Mouse (Mus musculus) forebrain, embryonic 14.5 days (tissue): ENCODE measurements around the gene Ubald1. TPM values are rescaled to one million over a fixed set of nuclear protein-coding genes. Genes with fewer than 3 reads are reported as not detected.

ENCODE experiments used
- ATAC-seq: fragments of 200-750 bp; cut with Nextera tagmentation; 2 replicates; pipeline ENCODE4 v1.8.0; 2017; ENCODE audit warnings: mild to moderate bottlenecking, moderate library complexity
- DNase-seq: peaks from one replicate; pipeline ENCODE4 v3.0.0-alpha.2; 2015; ENCODE audit warnings: low spot score
- H3K27ac ChIP-seq: fragments of 300-500 bp; sonication (generic); 2 replicates; pipeline ENCODE4 v1.5.1; 2014; ENCODE audit warnings: low read depth, mild to moderate bottlenecking, control low read depth, low read length, moderate library complexity
- H3K27me3 ChIP-seq: fragments of 300-500 bp; sonication (generic); replicated peaks from 2 replicates; pipeline ENCODE4 v1.6.1; 2014; ENCODE audit warnings: low read length, control low read depth, mixed read lengths; ENCODE audit not compliant: control insufficient read depth, insufficient read depth
- H3K36me3 ChIP-seq: fragments of 300-500 bp; sonication (generic); 2 replicates; pipeline ENCODE4 v1.6.1; 2014; ENCODE audit warnings: low read length, control low read depth; ENCODE audit not compliant: control insufficient read depth, insufficient read depth
- H3K4me1 ChIP-seq: fragments of 300-500 bp; sonication (generic); 2 replicates; pipeline ENCODE4 v1.6.1; 2014; ENCODE audit warnings: antibody characterized with exemption, low read length, control low read depth; ENCODE audit not compliant: control insufficient read depth, insufficient read depth
- H3K4me2 ChIP-seq: fragments of 300-500 bp; sonication (generic); 2 replicates; pipeline ENCODE4 v1.6.1; 2014; ENCODE audit warnings: mild to moderate bottlenecking, control low read depth, low read length
- H3K4me3 ChIP-seq: fragments of 300-500 bp; sonication (generic); 2 replicates; pipeline ENCODE4 v1.5.1; 2014; ENCODE audit warnings: low read depth, low read length, control low read depth
- H3K9ac ChIP-seq: fragments of 300-500 bp; sonication (generic); 2 replicates; pipeline ENCODE4 v1.6.1; 2014; ENCODE audit warnings: mild to moderate bottlenecking, low read length, control low read depth, moderate library complexity
- H3K9me3 ChIP-seq: fragments of 300-500 bp; sonication (generic); replicated peaks from 2 replicates; pipeline ENCODE4 v1.6.1; 2016; ENCODE audit warnings: low read length, control low read depth, mixed read lengths; ENCODE audit not compliant: control insufficient read depth
- WGBS: fragments of 180-500 bp; shearing (Covaris S2); extraction: QIAGEN DNeasy Blood & Tissue Kit; methylation state at CpG from one replicate; pipeline ENCODE4 v1.1.7; 2014; 5-methylcytosine and 5-hydroxymethylcytosine counted together
- polyA plus RNA-seq: library from polyadenylated mRNA; unstranded; fragments of >200 nt; fragmentation: Nextera tagmentation; extraction: Ambion mirVana; gene quantifications from 2 replicates; pipeline ENCODE4 v1.2.1, GENCODE M21; 2014

The Ubald1 gene
- polyA plus RNA-seq, 1 experiment from 2014 or later, result 37.9 TPM

- no peak overlapping the region for H3K9ac ChIP-seq
- no peak overlapping the region for H3K4me2 ChIP-seq
- ATAC-seq, result no peak
- no peaks in the 10 kb centered on the region for H3K27me3 ChIP-seq
- no peak overlapping the region for H3K27ac ChIP-seq
- no peaks in the 10 kb centered on the region for H3K9me3 ChIP-seq
- H3K36me3 ChIP-seq, result 0 out of 2 replicates have a peak, but pooled peaks cover 3% of the 10 kb centered on the region
- H3K4me3 ChIP-seq, result no peak overlapping the region
- 86% methylated on average over 7 of the region's 7 CpGs for WGBS
- no peak for DNase-seq
- H3K4me1 ChIP-seq, result no peaks in the 10 kb centered on the region
These were observed 14.2 kb upstream of the Ubald1 start for GRCm38 (mm10) chr16:4894201-4894908.

DNA sequence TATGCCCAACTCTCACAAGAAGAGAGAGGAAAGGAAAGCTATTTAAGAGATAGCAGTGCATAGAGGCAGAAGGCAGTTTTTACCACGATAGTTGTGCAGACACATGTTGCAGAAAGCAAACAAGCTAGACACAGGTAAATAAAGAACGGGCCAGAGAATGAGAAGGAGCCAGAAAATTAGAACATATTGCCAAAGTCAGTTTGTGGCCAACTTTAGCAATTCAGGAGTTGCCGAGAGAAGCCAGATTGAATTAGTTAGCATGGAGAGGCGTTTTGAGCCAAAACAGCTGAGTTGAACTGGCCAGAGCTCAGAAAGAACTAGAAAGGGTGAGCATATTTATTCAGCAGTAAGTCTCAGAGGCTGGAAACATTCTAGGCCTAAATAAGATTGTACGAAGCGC lies 12.1 kb upstream of the Ubald1 start:
- 86% methylated on average over 6 of the region's 6 CpGs for WGBS
- no peak for ATAC-seq
- H3K36me3 ChIP-seq, result 0 out of 2 replicates have a peak, but pooled peaks cover 3% of the 10 kb centered on the region

DNA sequence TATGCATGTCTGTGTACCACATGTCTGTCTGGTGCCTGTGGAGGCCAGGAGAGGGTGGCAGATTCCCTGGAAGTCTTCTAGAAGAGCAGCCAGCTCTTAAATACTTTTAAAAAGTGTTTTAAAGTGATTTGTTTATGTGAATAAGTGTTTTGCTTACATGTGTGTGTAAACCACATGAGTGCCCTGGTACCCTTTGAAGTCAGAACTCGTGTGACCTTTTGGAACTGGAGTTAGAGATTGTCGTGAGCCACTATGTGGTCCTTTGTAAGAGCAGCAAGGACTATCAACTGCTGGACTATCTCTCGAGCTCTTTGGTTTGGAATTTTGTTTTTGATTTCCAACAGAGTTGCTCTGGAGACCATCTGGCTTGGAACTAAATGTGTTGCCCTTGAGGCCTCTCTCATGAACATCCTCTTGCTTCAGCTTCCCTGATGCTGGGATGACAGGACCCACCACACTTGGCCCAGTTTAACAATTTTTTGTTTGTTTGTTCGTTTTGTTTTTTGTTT lies 10.1 kb upstream of the Ubald1 start:
- Histone ChIP-seq H3K4me3 (no peak overlapping the region), H3K9me3 (no peaks in the 10 kb centered on the region), H3K4me1 (peaks cover 13% of the 10 kb centered on the region; the same call in 1 of the 2 replicates), H3K27ac (no peak overlapping the region), H3K4me2 (no peak overlapping the region), H3K27me3 (no peaks in the 10 kb centered on the region), H3K9ac (no peak overlapping the region), H3K36me3 (0 out of 2 replicates have a peak, but pooled peaks cover 3% of the 10 kb centered on the region)
- 82% methylated on average over 4 of the region's 4 CpGs for WGBS
- DNase-seq (no peak), ATAC-seq (no peak)

More for the DNA sequence above, 12.1 kb upstream of the Ubald1 start:
- no peak overlapping the region for H3K4me2 ChIP-seq
- no peak overlapping the region for H3K4me3 ChIP-seq
- no peak for DNase-seq
- H3K9ac ChIP-seq, result no peak overlapping the region
- no peaks in the 10 kb centered on the region for H3K9me3 ChIP-seq
- no peaks in the 10 kb centered on the region for H3K27me3 ChIP-seq
- H3K27ac ChIP-seq, result no peak overlapping the region
- H3K4me1 ChIP-seq, result peaks cover 10% of the 10 kb centered on the region; the same call in 1 of the 2 replicates

DNA sequence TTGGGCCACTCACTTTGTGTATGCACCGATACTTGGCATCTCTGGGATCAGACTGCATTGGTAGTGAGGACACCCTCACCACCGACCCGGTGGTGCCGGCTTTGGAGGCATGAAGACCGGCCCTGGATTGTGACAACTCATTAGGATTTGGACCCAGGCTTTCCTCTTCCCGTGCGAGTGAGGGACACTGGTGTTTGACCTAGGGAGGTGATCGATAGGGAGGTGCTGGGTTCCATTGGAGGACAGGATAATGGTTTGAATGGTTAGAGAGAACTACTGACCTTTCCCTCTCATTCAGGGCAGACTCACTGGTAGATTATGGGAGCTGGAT lies 6.5 kb upstream of the Ubald1 start:
- peak overlapping the region; percentile 53; the same call in 1 of the 2 replicates for H3K27ac ChIP-seq
- peaks cover 14% of the 10 kb centered on the region for H3K4me1 ChIP-seq
- ATAC-seq (no peak), DNase-seq (no peak)
- H3K9me3 ChIP-seq, result no peaks in the 10 kb centered on the region
- H3K36me3 ChIP-seq, result no peaks in the 10 kb centered on the region
- H3K9ac ChIP-seq, result peak overlapping the region; percentile 93
- H3K4me2 ChIP-seq, result peak overlapping the region; percentile 78
- peak overlapping the region; percentile 93 for H3K4me3 ChIP-seq
- 0% methylated on average over 8 of the region's 8 CpGs for WGBS
- H3K27me3 ChIP-seq, result no peaks in the 10 kb centered on the region

DNA sequence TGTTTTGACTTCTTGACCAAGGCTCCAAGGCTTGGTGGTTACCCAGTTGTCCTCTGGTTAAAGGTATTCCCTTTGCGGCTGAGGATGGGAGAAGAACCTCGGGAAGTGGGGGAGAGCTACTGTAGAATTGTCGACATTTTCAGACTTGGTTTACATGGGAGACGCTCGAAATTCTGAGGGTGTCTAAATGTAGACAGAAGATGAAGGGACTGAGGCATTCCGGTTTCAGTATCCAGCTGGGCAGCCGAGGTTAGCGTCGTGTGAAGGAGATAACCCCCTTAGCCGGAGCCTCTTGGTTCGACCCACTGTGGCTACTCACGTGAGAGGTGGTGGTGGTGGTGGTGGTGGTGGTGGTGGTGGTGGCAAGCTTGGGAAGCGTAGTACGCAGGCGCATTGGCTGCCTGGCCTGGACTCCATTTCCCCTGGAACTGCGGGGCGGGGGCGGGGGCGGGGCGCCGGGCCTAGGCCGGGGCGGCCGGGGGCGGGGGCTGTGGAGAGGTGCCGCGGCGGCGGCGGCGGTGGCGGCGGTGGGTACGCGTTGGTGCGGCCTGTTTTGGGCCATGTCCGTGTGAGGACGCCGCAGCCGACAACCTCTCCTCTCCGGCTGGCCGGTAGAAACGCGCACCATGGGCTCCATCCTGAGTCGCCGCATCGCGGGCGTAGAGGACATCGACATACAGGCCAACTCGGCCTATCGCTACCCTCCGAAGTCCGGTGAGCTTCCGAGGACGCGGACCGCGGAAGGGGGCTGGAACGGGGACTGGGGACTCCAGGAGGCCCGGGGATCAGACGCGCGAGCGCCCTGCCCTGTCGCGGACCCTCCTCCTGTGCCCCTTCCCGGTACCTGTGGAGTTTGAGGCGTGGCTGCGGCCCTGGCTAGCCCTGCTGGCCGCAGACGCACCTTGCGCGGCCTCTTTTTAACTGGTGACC lies 5.9 kb upstream of the Ubald1 start, which contains the start of gene Mgrn1:
Gene Mgrn1, plus strand, starts transcription at position 490 of the 930 bp plus-strand sequence.
- H3K27ac ChIP-seq, result peak within 1 kb of the TSS; percentile 53
- H3K4me2 ChIP-seq, result peak within 1 kb of the TSS; percentile 78
- peak within 1 kb of the TSS; percentile 93 for H3K9ac ChIP-seq
- WGBS, result under 1% methylated on average over 69 of the region's 74 CpGs
- peaks cover 20% of the 10 kb centered on the region for H3K4me1 ChIP-seq
- DNase-seq (peak; percentile 96), ATAC-seq (peak; percentile 90)
- no peaks in the 10 kb centered on the region for H3K27me3 ChIP-seq
- H3K4me3 ChIP-seq, result peak within 1 kb of the TSS; percentile 93
- no peaks in the 10 kb centered on the region for H3K36me3 ChIP-seq
- H3K9me3 ChIP-seq, result no peaks in the 10 kb centered on the region

DNA sequence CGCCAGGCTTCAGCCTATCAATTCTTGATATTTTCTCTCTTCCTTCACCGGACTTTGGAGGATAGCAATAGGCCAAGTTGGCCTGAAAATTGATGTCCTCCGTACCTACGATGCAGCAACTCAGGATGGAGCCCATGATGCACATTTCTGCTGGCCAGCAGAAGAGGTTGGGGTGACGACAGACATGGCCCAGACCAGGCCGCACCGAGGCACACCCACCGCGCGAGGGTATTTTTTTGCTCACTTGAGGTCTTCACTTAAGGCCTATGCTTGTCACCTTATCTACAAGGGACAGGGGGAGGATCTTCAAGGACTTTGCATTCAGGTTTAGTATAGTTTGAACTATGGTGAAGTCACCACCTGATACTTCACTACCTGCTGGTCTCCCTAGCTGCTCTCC lies 4.8 kb upstream of the Ubald1 start:
- 96% methylated on average over 10 of the region's 10 CpGs for WGBS
- peaks cover 22% of the 10 kb centered on the region for H3K4me1 ChIP-seq
- no peak overlapping the region for H3K4me3 ChIP-seq
- 0 out of 2 replicates have a peak overlapping the region, but pooled peaks have one; percentile 53 for H3K27ac ChIP-seq
- no peak for DNase-seq
- H3K9ac ChIP-seq, result 0 out of 2 replicates have a peak overlapping the region, but pooled peaks have one; percentile 93
- H3K9me3 ChIP-seq, result no peaks in the 10 kb centered on the region
- no peak for ATAC-seq
- peak overlapping the region; percentile 78 for H3K4me2 ChIP-seq
- H3K27me3 ChIP-seq, result no peaks in the 10 kb centered on the region
- H3K36me3 ChIP-seq, result no peaks in the 10 kb centered on the region

DNA sequence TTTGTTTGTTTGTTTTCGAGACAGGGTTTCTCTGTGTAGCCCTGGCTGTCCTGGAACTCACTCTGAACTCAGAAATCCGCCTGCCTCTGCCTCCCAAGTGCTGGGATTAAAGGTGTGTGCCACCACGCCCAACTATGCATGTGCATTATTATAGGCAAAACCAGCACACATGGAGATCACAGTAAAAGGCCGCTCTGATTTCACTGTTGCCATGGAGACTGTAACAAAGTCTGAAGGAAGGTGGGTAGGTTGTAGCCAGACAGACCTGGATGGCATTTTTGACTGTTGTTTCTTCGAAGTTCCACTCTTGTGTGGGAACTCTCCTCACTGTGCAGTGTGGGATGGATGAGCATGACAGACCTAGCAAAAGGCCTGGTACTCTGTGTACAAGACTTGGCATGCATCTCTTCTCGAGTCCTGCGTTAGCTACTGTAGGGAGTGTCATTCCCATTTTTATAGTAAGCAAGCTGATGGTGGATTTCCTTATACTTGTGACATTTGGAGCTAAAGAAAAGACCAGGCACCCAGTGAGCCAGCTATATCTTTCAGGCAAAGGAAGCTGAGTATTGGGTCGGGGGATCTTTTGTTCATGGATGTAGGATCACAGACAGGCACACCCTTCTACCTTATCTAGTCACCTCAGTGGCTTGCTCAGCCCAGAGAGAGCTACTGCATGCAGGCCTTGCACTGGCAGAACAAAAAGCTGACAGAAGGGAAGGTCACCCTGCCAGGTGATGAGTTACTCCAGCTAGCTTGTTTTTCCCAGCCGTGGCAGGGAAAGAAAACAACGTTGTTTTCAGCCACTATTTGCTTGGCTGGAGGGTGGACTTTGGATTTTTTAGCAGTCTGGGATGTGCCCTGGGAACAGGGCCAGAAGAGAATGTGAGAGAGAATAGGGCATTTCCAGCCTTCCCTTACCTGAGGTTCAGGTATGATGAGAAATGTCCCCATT lies 1.6 kb upstream of the Ubald1 start:
- Histone ChIP-seq H3K9ac (peak overlapping the region; percentile 83), H3K9me3 (no peaks in the 10 kb centered on the region), H3K27ac (peak overlapping the region; percentile 97), H3K4me2 (peak overlapping the region; percentile 89), H3K4me1 (peaks cover 21% of the 10 kb centered on the region), H3K27me3 (no peaks in the 10 kb centered on the region), H3K36me3 (no peaks in the 10 kb centered on the region), H3K4me3 (peak overlapping the region; percentile 85)
- 76% methylated on average over 10 of the region's 10 CpGs for WGBS
- ATAC-seq, result no peak
- DNase-seq, result no peak

DNA sequence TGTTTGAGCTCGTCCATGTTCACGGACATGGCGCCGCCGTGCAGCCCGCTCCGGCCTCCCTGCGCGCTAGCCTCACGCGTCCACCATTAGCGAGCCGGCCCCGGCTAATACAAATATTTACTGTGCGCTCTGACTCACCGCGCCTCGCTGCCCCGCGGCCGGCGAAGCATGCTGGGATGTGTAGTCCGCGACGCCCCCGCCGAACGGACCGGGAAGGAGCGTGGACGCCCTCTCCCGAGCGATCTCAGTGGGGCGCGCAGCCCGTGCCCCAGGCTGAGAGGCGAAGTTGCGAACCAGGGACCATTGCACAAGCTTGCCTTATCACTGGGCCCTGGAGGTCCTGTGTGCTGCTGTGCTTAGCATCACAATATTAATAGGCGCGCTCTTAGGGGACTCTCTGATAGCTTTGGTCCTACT lies 399 bp downstream of the Ubald1 start:
- under 1% methylated on average over 40 of the region's 40 CpGs for WGBS
- H3K27ac ChIP-seq, result peak overlapping the region; percentile 97
- peak overlapping the region; percentile 80 for H3K9ac ChIP-seq
- H3K9me3 ChIP-seq, result no peaks in the 10 kb centered on the region
- ATAC-seq (peak; percentile 78), DNase-seq (peak; percentile 89)
- H3K36me3 ChIP-seq, result peaks cover 16% of the 10 kb centered on the region
- H3K4me1 ChIP-seq, result peaks cover 25% of the 10 kb centered on the region
- no peaks in the 10 kb centered on the region for H3K27me3 ChIP-seq
- peak overlapping the region; percentile 85 for H3K4me3 ChIP-seq
- H3K4me2 ChIP-seq, result peak overlapping the region; percentile 89
